Mouse (Mus musculus): ENCODE data around the gene Hmbs. TPM values are rescaled to one million over a fixed set of nuclear protein-coding genes. Genes with fewer than 3 reads are reported as not detected.

Hmbs gene
- total and polyA plus RNA-seq, 3 experiments: 65.1 to 74.0 (median 73.7) TPM

DNA sequence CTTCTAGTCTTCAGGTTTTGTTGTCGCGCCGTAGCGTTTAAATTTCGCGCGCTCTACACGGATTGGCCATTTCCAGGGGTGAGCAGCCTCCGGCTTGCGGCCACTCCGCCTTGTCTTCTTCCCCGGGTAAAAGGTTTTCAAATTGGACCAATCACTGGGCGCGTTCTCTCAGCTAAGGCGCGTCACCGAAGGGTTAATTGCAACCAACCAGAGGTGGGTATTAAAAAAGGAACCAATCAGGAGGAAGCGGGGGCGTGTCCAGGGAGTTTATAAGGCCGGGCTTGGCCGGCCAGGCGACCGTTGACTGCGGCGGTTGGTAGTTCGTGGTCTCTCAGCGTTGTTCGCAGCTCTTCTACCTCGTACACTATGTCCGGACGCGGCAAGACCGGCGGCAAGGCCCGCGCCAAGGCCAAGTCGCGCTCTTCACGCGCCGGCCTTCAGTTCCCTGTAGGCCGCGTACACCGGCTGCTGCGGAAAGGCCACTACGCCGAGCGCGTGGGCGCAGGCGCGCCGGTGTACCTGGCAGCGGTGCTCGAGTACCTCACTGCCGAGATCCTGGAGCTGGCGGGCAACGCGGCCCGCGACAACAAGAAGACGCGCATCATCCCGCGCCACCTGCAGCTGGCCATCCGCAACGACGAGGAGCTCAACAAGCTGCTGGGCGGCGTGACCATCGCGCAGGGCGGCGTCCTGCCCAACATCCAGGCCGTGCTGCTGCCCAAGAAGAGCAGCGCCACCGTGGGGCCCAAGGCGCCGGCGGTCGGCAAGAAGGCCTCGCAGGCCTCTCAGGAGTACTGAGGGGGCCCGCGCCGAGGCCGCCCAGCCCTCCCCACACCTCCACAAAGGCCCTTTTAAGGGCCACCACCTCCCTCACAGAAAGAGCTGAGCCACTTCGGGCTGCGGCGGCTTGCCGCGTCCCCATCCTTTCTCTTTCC lies 9.4 kb downstream of the Hmbs start, which contains the start of gene H2afx (continued):
- TF ChIP-seq HCFC1 (IDR thresholded peaks at IDR 0.05; ENCODE audit: low read depth, low read length): peak; percentile 69

DNA sequence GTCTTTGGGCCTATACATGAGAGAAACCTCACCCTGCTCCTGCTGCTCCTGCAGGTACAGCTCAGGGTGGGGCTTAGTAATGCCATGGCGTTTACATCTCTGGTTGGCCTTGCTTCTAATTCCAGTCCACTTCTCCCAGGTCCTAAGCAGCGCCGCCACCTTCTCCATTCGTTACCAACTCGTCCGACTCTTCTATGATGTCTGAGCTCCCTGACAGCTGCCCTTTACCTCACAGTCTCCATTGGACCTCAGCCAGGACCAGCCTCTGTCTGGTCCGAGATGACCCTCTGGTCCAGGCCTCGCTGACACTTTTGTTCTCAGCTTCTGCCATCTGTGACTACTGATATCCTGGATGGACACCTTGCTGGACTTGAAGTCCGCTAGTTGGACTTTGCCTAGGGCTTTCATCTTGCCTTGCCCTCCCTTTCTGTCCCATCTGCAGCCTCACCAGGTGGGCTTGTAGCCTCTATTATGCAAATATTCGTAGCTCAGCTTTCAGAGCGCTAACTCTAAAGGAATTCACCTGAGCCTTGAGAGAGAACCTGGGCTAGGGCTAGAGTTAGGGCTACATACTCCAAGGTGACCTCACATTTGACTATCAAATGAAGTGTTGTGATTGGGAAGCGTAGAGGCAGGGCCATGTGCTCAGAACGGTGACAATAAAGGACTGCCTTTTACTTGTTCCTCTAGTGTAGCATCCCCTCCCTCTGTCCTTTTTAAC lies 10.9 kb downstream of the Hmbs start:
- Histone ChIP-seq H3K36me3 (replicated peaks in 1 of 2; ENCODE audit: control insufficient read depth in 1 of 2, insufficient read depth in 1 of 2, low read length in 1 of 2) (peaks cover 48 to 68% of the 10 kb centered on the region in 2 experiments), H3K4me3 (replicated peaks in 1 of 3; ENCODE audit: low read depth in 2 of 3, low read length in 2 of 3, poor library complexity in 1 of 3) (peak overlapping the region in 1 of 3 experiments; percentile 87), H3K9ac (ENCODE audit: insufficient read depth, low read depth) (no peak overlapping the region), H3K4me1 (ENCODE audit: control insufficient read depth in 1 of 2, insufficient read depth in 2 of 2) (peaks cover 10 to 47% of the 10 kb centered on the region in 2 experiments; a peak in 2 of 4 replicates), H3K79me2 (replicated peaks; ENCODE audit: control insufficient read depth, extremely low read depth, insufficient read depth, poor library complexity, severe bottlenecking) (peaks cover 33% of the 10 kb centered on the region), H3K27me3 (replicated peaks) (no peaks in the 10 kb centered on the region), H3K9me3 (replicated peaks; ENCODE audit: low read length) (no peaks in the 10 kb centered on the region), H3K4me2 (ENCODE audit: insufficient read depth, low read depth, poor library complexity, severe bottlenecking) (no peak overlapping the region), H3K27ac (ENCODE audit: insufficient read depth, low read depth) (no peak overlapping the region)
- dilution Hi-C loops (cut with MboI; ENCODE audit: extremely low pct_ligation_motif_present, extremely low pct_unique_long_range_greater_than_20kb, low sequenced_read_pairs) (no loop called here), in situ Hi-C loops (cut with MboI; ENCODE audit: low pct_ligation_motif_present, low pct_unique_long_range_greater_than_20kb, low sequenced_read_pairs) (no loop called here)
- 0 out of 2 replicates have a peak, but pooled peaks have one; percentile 28 for TF ChIP-seq TCF12 (IDR thresholded peaks at IDR 0.05; ENCODE audit: low read depth, low read length)
- TF ChIP-seq MYC (IDR thresholded peaks at IDR 0.05; ENCODE audit: low read depth, low read length): peak; percentile 84
- TF ChIP-seq EP300 (IDR thresholded peaks at IDR 0.05; ENCODE audit: low read length): no peak
- peak; percentile 73; the same call in 1 of the 2 replicates for TF ChIP-seq MAX (IDR thresholded peaks at IDR 0.05; ENCODE audit: low read length)
- no peak for TF ChIP-seq HCFC1 (IDR thresholded peaks at IDR 0.05; ENCODE audit: low read depth, low read length)
- TF ChIP-seq MEF2A (IDR thresholded peaks at IDR 0.05; ENCODE audit: borderline replicate concordance, low read depth, low read length): no peak
- no peak for TF ChIP-seq BHLHE40 (IDR thresholded peaks at IDR 0.05; ENCODE audit: low read depth, low read length)
- DNase-seq (ENCODE audit: extremely low read depth): peak; percentile 63

DNA sequence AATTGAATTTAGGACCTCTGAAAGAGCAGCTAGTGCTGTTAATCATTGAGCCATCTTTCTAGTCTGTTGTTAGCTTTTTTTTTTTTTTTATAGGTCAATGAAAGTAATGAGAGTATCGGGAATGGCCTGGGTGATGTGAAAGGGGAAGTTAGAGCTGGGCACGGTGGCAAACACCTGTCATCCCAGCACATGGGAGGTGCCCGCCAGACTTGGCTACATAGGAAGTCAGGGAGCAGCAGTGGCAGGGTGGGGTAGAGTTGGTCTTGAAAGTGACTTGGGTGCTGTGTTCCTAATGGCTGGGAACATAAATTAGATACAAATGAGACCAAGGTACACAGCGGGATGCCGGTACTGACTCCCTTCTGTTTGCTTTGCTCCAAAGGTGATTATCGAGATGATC lies 13.3 kb downstream of the Hmbs start:
- Histone ChIP-seq H3K36me3 (replicated peaks in 1 of 2; ENCODE audit: control insufficient read depth in 1 of 2, insufficient read depth in 1 of 2, low read length in 1 of 2) (peaks cover 33 to 55% of the 10 kb centered on the region in 2 experiments), H3K9ac (ENCODE audit: insufficient read depth, low read depth) (no peak overlapping the region), H3K4me2 (ENCODE audit: insufficient read depth, low read depth, poor library complexity, severe bottlenecking) (no peak overlapping the region), H3K4me1 (ENCODE audit: control insufficient read depth in 1 of 2, insufficient read depth in 2 of 2) (peaks cover 8 to 43% of the 10 kb centered on the region in 2 experiments), H3K27me3 (replicated peaks) (no peaks in the 10 kb centered on the region), H3K9me3 (replicated peaks; ENCODE audit: low read length) (no peaks in the 10 kb centered on the region), H3K79me2 (replicated peaks; ENCODE audit: control insufficient read depth, extremely low read depth, insufficient read depth, poor library complexity, severe bottlenecking) (peaks cover 15% of the 10 kb centered on the region), H3K4me3 (replicated peaks in 1 of 3; ENCODE audit: low read depth in 2 of 3, low read length in 2 of 3, poor library complexity in 1 of 3) (no peak overlapping the region), H3K27ac (ENCODE audit: insufficient read depth, low read depth) (no peak overlapping the region)
- DNase-seq (ENCODE audit: extremely low read depth): no peak
- TF ChIP-seq IRF4 (IDR thresholded peaks at IDR 0.05; ENCODE audit: low read depth, low read length) (no peak), NELFE (IDR thresholded peaks at IDR 0.05; ENCODE audit: low read depth, low read length) (no peak), JUND (conservative IDR thresholded peaks at IDR 0.05; ENCODE audit: low read depth, low read length) (no peak), MEF2A (IDR thresholded peaks at IDR 0.05; ENCODE audit: borderline replicate concordance, low read depth, low read length) (no peak), BHLHE40 (IDR thresholded peaks at IDR 0.05; ENCODE audit: low read depth, low read length) (no peak), ZC3H11A (IDR thresholded peaks at IDR 0.05; ENCODE audit: low read depth, low read length) (no peak), JUN (IDR thresholded peaks at IDR 0.05; ENCODE audit: insufficient read depth, low read depth, low read length) (no peak), MYC (IDR thresholded peaks at IDR 0.05; ENCODE audit: low read depth, low read length) (no peak), ZMIZ1 (IDR thresholded peaks at IDR 0.05; ENCODE audit: low read depth, low read length) (no peak), HCFC1 (IDR thresholded peaks at IDR 0.05; ENCODE audit: low read depth, low read length) (no peak), NRF1 (IDR thresholded peaks at IDR 0.05; ENCODE audit: low read depth, low read length) (no peak)
- dilution Hi-C loops (cut with MboI; ENCODE audit: extremely low pct_ligation_motif_present, extremely low pct_unique_long_range_greater_than_20kb, low sequenced_read_pairs): no loop called here
- in situ Hi-C loops (cut with MboI; ENCODE audit: low pct_ligation_motif_present, low pct_unique_long_range_greater_than_20kb, low sequenced_read_pairs): no loop called here

All from CH12.LX (cell line).